In the genomic region with DNA sequence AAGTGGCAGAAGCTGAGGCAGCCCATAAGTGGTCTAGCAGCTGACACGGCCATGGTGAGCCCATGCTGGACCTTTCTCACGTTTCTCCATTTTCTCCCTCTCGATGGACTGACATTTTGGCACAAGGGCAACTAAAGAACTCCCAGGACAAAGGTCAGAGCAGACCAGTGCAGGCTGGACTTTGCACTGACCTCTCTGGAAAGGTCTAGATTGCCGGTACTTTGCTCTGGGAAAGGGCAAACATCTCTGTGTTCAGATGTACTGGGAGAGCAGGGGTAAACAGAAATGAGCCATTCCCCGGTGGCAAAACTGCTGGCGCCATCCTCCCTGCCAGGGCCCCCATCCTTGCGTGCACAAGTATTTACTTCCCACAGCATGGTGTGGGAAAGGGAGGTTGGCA, we compare ENCODE assay signal across 43 mouse cellular contexts. TPM values are rescaled to one million over a fixed set of nuclear protein-coding genes. Genes with fewer than 3 reads are reported as not detected.
DNase-seq lines count a peak whose midpoint lies in the region; ATAC-seq and TF ChIP-seq lines count a peak whose summit lies in the region.
"Had no signal": no experiment of that assay in that cellular context is flagged by ENCODE, and none has a peak within 500 bp of the region (broad histone marks: within the 10 kb centered on the region; RNA-seq: fewer than 3 reads in every experiment).

No protein-coding gene starts in this region.

- ATAC-seq in liver, embryonic 12.5 days, result no peak
- ATAC-seq in liver, postnatal 0 days, result peak; percentile 74
- ATAC-seq: activated CD4-positive, CD25-positive, alpha-beta regulatory T cell, adult 4 months; forebrain, embryonic 16.5 days; hindbrain, postnatal 0 days; intestine, embryonic 15.5 days; midbrain, embryonic 15.5 days had no signal

- H3K27me3 ChIP-seq in liver, embryonic 12.5 days (replicated peaks), result peaks cover 39% of the 10 kb centered on the region
- peaks cover 6% of the 10 kb centered on the region; the same call in 1 of the 2 replicates for H3K27me3 ChIP-seq in liver, postnatal 0 days (ENCODE audit: insufficient read depth, low read length)
- H3K27me3 ChIP-seq: intestine, embryonic 15.5 days; midbrain, embryonic 15.5 days; neural tube, embryonic 15.5 days; stomach, embryonic 15.5 days had no signal

- peaks cover 22% of the 10 kb centered on the region for H3K4me1 ChIP-seq in liver, embryonic 12.5 days
- peaks cover 9% of the 10 kb centered on the region for H3K4me1 ChIP-seq in liver, postnatal 0 days (ENCODE audit: insufficient read depth)
- H3K4me1 ChIP-seq: stomach, embryonic 15.5 days had no signal

- H3K9ac ChIP-seq in liver, embryonic 12.5 days, result no peak overlapping the region
- H3K9ac ChIP-seq in liver, postnatal 0 days (replicated peaks), result no peak overlapping the region
- H3K9ac ChIP-seq: hindbrain, embryonic 12.5 days; intestine, embryonic 15.5 days; limb, embryonic 13.5 days; lung, embryonic 14.5 days; midbrain, embryonic 15.5 days; neural tube, embryonic 15.5 days; stomach, embryonic 15.5 days had no signal

- H3K4me2 ChIP-seq in liver, embryonic 12.5 days, result peak overlapping the region; percentile 83
- peak overlapping the region; percentile 73 for H3K4me2 ChIP-seq in liver, postnatal 0 days (ENCODE audit: low read depth, low read length)
- H3K4me2 ChIP-seq: heart, embryonic 11.5 days; hindbrain, embryonic 12.5 days; intestine, embryonic 15.5 days; limb, embryonic 13.5 days; lung, embryonic 14.5 days; midbrain, embryonic 15.5 days; neural tube, embryonic 15.5 days; stomach, embryonic 15.5 days had no signal

- WGBS in liver, embryonic 12.5 days (ENCODE audit: insufficient replicate concordance), result 63% methylated on average over 7 of the region's 7 CpGs
- 48% methylated on average over 7 of the region's 7 CpGs for WGBS in liver, postnatal 0 days (ENCODE audit: insufficient replicate concordance)

- DNase-seq in adrenal gland, adult 2 months, result peak; percentile 9
- no peak for DNase-seq in adrenal gland, adult 8-10 months
- peak; percentile 58 to 74 for DNase-seq in kidney, adult 8-10 months
- DNase-seq in kidney, postnatal 14 days, result no peak
- DNase-seq in liver, postnatal 0 days, result peak; percentile 58
- no peak for DNase-seq in layer of hippocampus, postnatal 25 days (ENCODE audit: extremely low spot score in 1 of 2, low spot score in 1 of 2)
- no peak for DNase-seq in cerebellum, adult 11 months
- DNase-seq: adrenal gland, postnatal 25 days; cerebellum, adult 18-20 months; gastrocnemius, adult 2 months; gastrocnemius, postnatal 36 days; heart, adult 18-20 months; heart, postnatal 36 days; lung, embryonic 14.5 days; lung, postnatal 14 days; retina, postnatal 1 day; right cerebral cortex, postnatal 14 days; thymus, postnatal 14 days had no signal

- no peak overlapping the region for H3K4me3 ChIP-seq in liver, embryonic 12.5 days
- H3K4me3 ChIP-seq in liver, postnatal 0 days (ENCODE audit: low read depth, low read length), result peak overlapping the region; percentile 23; the same call in 1 of the 2 replicates
- H3K4me3 ChIP-seq: erythroblast, embryonic 14.5 days; gastrocnemius, adult 2 months; hindbrain, embryonic 12.5 days; intestine, embryonic 15.5 days; limb, embryonic 13.5 days; midbrain, embryonic 10.5 days; midbrain, embryonic 15.5 days; neural tube, embryonic 15.5 days; stomach, embryonic 15.5 days had no signal

- H3K27ac ChIP-seq in liver, embryonic 12.5 days, result 0 out of 2 replicates have a peak overlapping the region, but pooled peaks have one; percentile 37
- peak overlapping the region; percentile 94 for H3K27ac ChIP-seq in liver, postnatal 0 days (ENCODE audit: low read depth)
- H3K27ac ChIP-seq: gastrocnemius, adult 2 months; hindbrain, embryonic 12.5 days; hindbrain, postnatal 0 days; intestine, embryonic 15.5 days; limb, embryonic 13.5 days; midbrain, embryonic 10.5 days; midbrain, embryonic 15.5 days; neural tube, embryonic 15.5 days; stomach, embryonic 15.5 days had no signal

- no peak for TF ChIP-seq CTCF in liver, postnatal 0 days (IDR thresholded peaks at IDR 0.05; ENCODE audit: low read depth)

- H3K9me3 ChIP-seq in liver, embryonic 12.5 days (replicated peaks), result no peaks in the 10 kb centered on the region
- H3K9me3 ChIP-seq in liver, postnatal 0 days (ENCODE audit: low read length), result no peaks in the 10 kb centered on the region
- H3K9me3 ChIP-seq: hindbrain, embryonic 12.5 days; intestine, embryonic 15.5 days; limb, embryonic 13.5 days; midbrain, embryonic 10.5 days; midbrain, embryonic 15.5 days; neural tube, embryonic 15.5 days; stomach, embryonic 15.5 days had no signal

- peak; percentile 68 for TF ChIP-seq EP300 in liver, postnatal 0 days (IDR thresholded peaks at IDR 0.05; ENCODE audit: low read depth)

- H3K36me3 ChIP-seq in liver, embryonic 12.5 days, result no peaks in the 10 kb centered on the region
- no peaks in the 10 kb centered on the region for H3K36me3 ChIP-seq in liver, postnatal 0 days (replicated peaks; ENCODE audit: insufficient read depth, low read length)
- H3K36me3 ChIP-seq: hindbrain, embryonic 12.5 days; intestine, embryonic 15.5 days; limb, embryonic 13.5 days; midbrain, embryonic 10.5 days; midbrain, embryonic 15.5 days; neural tube, embryonic 15.5 days; stomach, embryonic 15.5 days had no signal

RNA-seq across cellular contexts. Expression of a gene that starts 2.2 kb away (rescaled TPM):
- 1 to 10 TPM; 5.2 to 8.1 TPM for total RNA-seq in adrenal gland, adult 2 months (2021)
- 4.1 and 6.3 TPM in 2 replicates for polyA plus RNA-seq in adrenal gland, adult 2 months (2012; rRNA removed)
- 10 to 100 TPM in 1 of 4 experiments, 1 to 10 TPM in 3; 5.5 to 10.8 (median 7.3) TPM for total RNA-seq in adrenal gland, adult 8-10 months (2022)
- 8.5 and 8.7 TPM in 2 replicates for polyA plus RNA-seq in liver, embryonic 12.5 days (2016; fragmentation: Nextera tagmentation; extraction: Ambion mirVana)
- polyA plus RNA-seq in liver, postnatal 0 days (2015; fragmentation: Nextera tagmentation; extraction: Ambion mirVana), result 24.4 and 26.6 TPM in 2 replicates
- total RNA-seq in layer of hippocampus, postnatal 25 days (2021), result 1 to 10 TPM; 5.0 to 5.2 TPM
- total RNA-seq: CH12.LX had no signal
- polyA plus RNA-seq: activated CD4-positive, CD25-positive, alpha-beta regulatory T cell, adult 4 months had no signal

RNA-seq across cellular contexts. Expression of a gene that starts 38.4 kb away (rescaled TPM):
- total RNA-seq in adrenal gland, adult 2 months (2021), result not detected
- not detected in 2 replicates for polyA plus RNA-seq in adrenal gland, adult 2 months (2012; rRNA removed)
- total RNA-seq in adrenal gland, adult 8-10 months (2022), result not detected
- polyA plus RNA-seq in liver, embryonic 12.5 days (2016; fragmentation: Nextera tagmentation; extraction: Ambion mirVana), result not detected in 2 replicates
- not detected in 2 replicates for polyA plus RNA-seq in liver, postnatal 0 days (2015; fragmentation: Nextera tagmentation; extraction: Ambion mirVana)
- total RNA-seq in layer of hippocampus, postnatal 25 days (2021), result not detected
- total RNA-seq: adrenal gland, postnatal 25 days; CH12.LX; common myeloid progenitor, adult 5-6 weeks; ES-E14; gastrocnemius, adult 2 months; gastrocnemius, postnatal 36 days; heart, adult 18-20 months; heart, postnatal 36 days; hindbrain, postnatal 0 days; layer of hippocampus, postnatal 10 days; left cerebral cortex, adult 8-10 months; left cerebral cortex, postnatal 36 days had no signal
- polyA plus RNA-seq: activated CD4-positive, CD25-positive, alpha-beta regulatory T cell, adult 4 months; C2C12; erythroblast, embryonic 14.5 days; forebrain, embryonic 11.5 days; forebrain, embryonic 16.5 days; heart, embryonic 11.5 days; heart, embryonic 16.5 days; hindbrain, embryonic 12.5 days; hindbrain, postnatal 0 days; intestine, embryonic 15.5 days; limb, embryonic 13.5 days; lung, embryonic 14.5 days; midbrain, embryonic 10.5 days; midbrain, embryonic 15.5 days; neural tube, embryonic 15.5 days; small intestine, adult 2 months; stomach, embryonic 15.5 days; urinary bladder, adult 2 months had no signal

RNA-seq across cellular contexts. Expression of a gene that starts 47.5 kb away (rescaled TPM):
- total RNA-seq in adrenal gland, adult 2 months (2021), result not detected
- not detected in 2 replicates for polyA plus RNA-seq in adrenal gland, adult 2 months (2012; rRNA removed)
- not detected for total RNA-seq in adrenal gland, adult 8-10 months (2022)
- not detected in 2 replicates for polyA plus RNA-seq in liver, embryonic 12.5 days (2016; fragmentation: Nextera tagmentation; extraction: Ambion mirVana)
- polyA plus RNA-seq in liver, postnatal 0 days (2015; fragmentation: Nextera tagmentation; extraction: Ambion mirVana), result not detected in 2 replicates
- not detected for total RNA-seq in layer of hippocampus, postnatal 25 days (2021)
- total RNA-seq: adrenal gland, postnatal 25 days; CH12.LX; common myeloid progenitor, adult 5-6 weeks; ES-E14; gastrocnemius, adult 2 months; gastrocnemius, postnatal 36 days; heart, adult 18-20 months; heart, postnatal 36 days; hindbrain, postnatal 0 days; layer of hippocampus, postnatal 10 days; left cerebral cortex, adult 8-10 months; left cerebral cortex, postnatal 36 days had no signal
- polyA plus RNA-seq: activated CD4-positive, CD25-positive, alpha-beta regulatory T cell, adult 4 months; C2C12; erythroblast, embryonic 14.5 days; forebrain, embryonic 11.5 days; forebrain, embryonic 16.5 days; heart, embryonic 11.5 days; heart, embryonic 16.5 days; hindbrain, embryonic 12.5 days; hindbrain, postnatal 0 days; intestine, embryonic 15.5 days; limb, embryonic 13.5 days; lung, embryonic 14.5 days; midbrain, embryonic 10.5 days; midbrain, embryonic 15.5 days; neural tube, embryonic 15.5 days; small intestine, adult 2 months; stomach, embryonic 15.5 days; urinary bladder, adult 2 months had no signal

RNA-seq across cellular contexts. Expression of a gene that starts 53.5 kb away (rescaled TPM):
- not detected for total RNA-seq in adrenal gland, adult 2 months (2021)
- not detected in 2 replicates for polyA plus RNA-seq in adrenal gland, adult 2 months (2012; rRNA removed)
- not detected for total RNA-seq in adrenal gland, adult 8-10 months (2022)
- polyA plus RNA-seq in liver, embryonic 12.5 days (2016; fragmentation: Nextera tagmentation; extraction: Ambion mirVana), result not detected in 2 replicates
- polyA plus RNA-seq in liver, postnatal 0 days (2015; fragmentation: Nextera tagmentation; extraction: Ambion mirVana), result not detected in 2 replicates
- not detected for total RNA-seq in layer of hippocampus, postnatal 25 days (2021)
- total RNA-seq: adrenal gland, postnatal 25 days; CH12.LX; common myeloid progenitor, adult 5-6 weeks; ES-E14; gastrocnemius, adult 2 months; gastrocnemius, postnatal 36 days; heart, adult 18-20 months; heart, postnatal 36 days; hindbrain, postnatal 0 days; layer of hippocampus, postnatal 10 days; left cerebral cortex, adult 8-10 months; left cerebral cortex, postnatal 36 days had no signal
- polyA plus RNA-seq: activated CD4-positive, CD25-positive, alpha-beta regulatory T cell, adult 4 months; C2C12; embryonic facial prominence, embryonic 14.5 days; erythroblast, embryonic 14.5 days; forebrain, embryonic 11.5 days; forebrain, embryonic 16.5 days; heart, embryonic 11.5 days; heart, embryonic 16.5 days; hindbrain, embryonic 12.5 days; hindbrain, postnatal 0 days; intestine, embryonic 15.5 days; limb, embryonic 13.5 days; lung, embryonic 14.5 days; midbrain, embryonic 10.5 days; midbrain, embryonic 15.5 days; neural tube, embryonic 15.5 days; small intestine, adult 2 months; stomach, embryonic 15.5 days; urinary bladder, adult 2 months had no signal

Comparison
In these comparisons a context has a peak if more than half of its experiments do, and no peak if none do; other contexts are left out.
1. DNase-seq: peak in adrenal gland, adult 2 months (single experiment), kidney, adult 8-10 months (2 of 2) and liver, postnatal 0 days (single experiment); none in adrenal gland, adult 8-10 months (single experiment), kidney, postnatal 14 days (single experiment), layer of hippocampus, postnatal 25 days (0 of 2) and cerebellum, adult 11 months (single experiment).